Mouse (Mus musculus): ENCODE data around the gene Mrps5. TPM values are rescaled to one million over a fixed set of nuclear protein-coding genes. Genes with fewer than 3 reads are reported as not detected.
"Not testable (repeated sequence)": the region's sequence is repeated elsewhere in the genome, so short reads cannot be mapped to it uniquely, and the experiment has no call there.

The Mrps5 gene
- polyA plus RNA-seq, 1 experiment = 23.3 TPM

- no peak for DNase-seq (ENCODE audit: low read depth in 1 of 2, low spot score in 2 of 2)
- H3K4me3 ChIP-seq (ENCODE audit: extremely low read depth, insufficient read depth, insufficient read length) = no peak overlapping the region
- H3K36me3 ChIP-seq (ENCODE audit: control insufficient read depth, insufficient read depth, low read length) = peaks cover 3% of the 10 kb centered on the region; the same call in 1 of the 2 replicates
- H3K4me1 ChIP-seq (ENCODE audit: control insufficient read depth, insufficient read depth, insufficient read length) = peaks cover 3% of the 10 kb centered on the region; the same call in 1 of the 2 replicates
- no peak for TF ChIP-seq CTCF (IDR thresholded peaks at IDR 0.05; ENCODE audit: extremely low read depth, insufficient read depth, insufficient read length, insufficient replicate concordance)
- no peak for TF ChIP-seq POLR2A (IDR thresholded peaks at IDR 0.05; ENCODE audit: low read depth, low read length)
- WGBS = 90% methylated on average over 9 of the region's 9 CpGs
- H3K27ac ChIP-seq (ENCODE audit: insufficient read depth, low read length) = no peak overlapping the region
- H3K27me3 ChIP-seq (ENCODE audit: control insufficient read depth, insufficient read depth, low read length) = no peaks in the 10 kb centered on the region
These were observed 1.9 kb downstream of the Mrps5 start for GRCm38 (mm10) chr2:127588897-127589296.

GRCm38 (mm10) chr2:127590204-127590603 lies 3.2 kb downstream of the Mrps5 start:
- peak in 1 of 2 experiments; percentile 44 for DNase-seq (ENCODE audit: low read depth in 1 of 2, low spot score in 2 of 2)
- H3K4me3 ChIP-seq (ENCODE audit: extremely low read depth, insufficient read depth, insufficient read length) = peak overlapping the region; percentile 43; the same call in 1 of the 2 replicates

DNA sequence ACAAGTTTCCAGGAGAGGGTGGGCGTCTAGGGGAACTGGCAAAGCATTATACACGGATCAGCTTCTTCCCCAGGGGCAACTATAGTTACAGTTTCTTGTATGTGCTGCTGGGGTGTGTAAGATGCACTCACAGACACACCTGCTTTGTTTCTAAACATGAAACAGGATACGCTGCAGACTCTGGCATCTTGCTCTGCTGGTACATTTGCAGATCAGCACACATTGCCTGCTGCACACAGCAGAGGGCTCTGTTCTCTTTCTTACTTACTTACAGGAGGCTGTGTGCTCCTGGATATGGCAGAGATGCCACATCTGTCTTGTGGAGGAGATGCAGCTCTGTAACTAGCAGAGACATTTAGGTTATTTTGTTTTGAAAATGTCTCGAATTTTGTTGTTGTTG lies 3.8 kb downstream of the Mrps5 start:
- Histone ChIP-seq H3K27me3 (ENCODE audit: control insufficient read depth, insufficient read depth, low read length) (no peaks in the 10 kb centered on the region), H3K36me3 (ENCODE audit: control insufficient read depth, insufficient read depth, low read length) (peaks cover 10% of the 10 kb centered on the region), H3K4me3 (ENCODE audit: extremely low read depth, insufficient read depth, insufficient read length) (no peak overlapping the region), H3K4me1 (ENCODE audit: control insufficient read depth, insufficient read depth, insufficient read length) (peaks cover 3% of the 10 kb centered on the region; the same call in 1 of the 2 replicates), H3K27ac (ENCODE audit: insufficient read depth, low read length) (no peak overlapping the region)
- WGBS = 55% methylated on average over 4 of the region's 4 CpGs
- TF ChIP-seq CTCF (IDR thresholded peaks at IDR 0.05; ENCODE audit: extremely low read depth, insufficient read depth, insufficient read length, insufficient replicate concordance) (no peak), POLR2A (IDR thresholded peaks at IDR 0.05; ENCODE audit: low read depth, low read length) (no peak)
- DNase-seq (ENCODE audit: low read depth in 1 of 2, low spot score in 2 of 2) = no peak

More at GRCm38 (mm10) chr2:127590204-127590603, 3.2 kb downstream of the Mrps5 start:
- Histone ChIP-seq H3K4me1 (ENCODE audit: control insufficient read depth, insufficient read depth, insufficient read length) (peaks cover 3% of the 10 kb centered on the region; the same call in 1 of the 2 replicates), H3K27me3 (ENCODE audit: control insufficient read depth, insufficient read depth, low read length) (no peaks in the 10 kb centered on the region), H3K36me3 (ENCODE audit: control insufficient read depth, insufficient read depth, low read length) (peaks cover 5% of the 10 kb centered on the region), H3K27ac (ENCODE audit: insufficient read depth, low read length) (no peak overlapping the region)
- 74% methylated on average over 15 of the region's 15 CpGs for WGBS
- no peak for TF ChIP-seq CTCF (IDR thresholded peaks at IDR 0.05; ENCODE audit: extremely low read depth, insufficient read depth, insufficient read length, insufficient replicate concordance)
- no peak for TF ChIP-seq POLR2A (IDR thresholded peaks at IDR 0.05; ENCODE audit: low read depth, low read length)

- peaks cover 25% of the 10 kb centered on the region for H3K36me3 ChIP-seq (ENCODE audit: control insufficient read depth, insufficient read depth, low read length)
- not testable (repeated sequence) for H3K27ac ChIP-seq (ENCODE audit: insufficient read depth, low read length); H3K4me3 ChIP-seq (ENCODE audit: extremely low read depth, insufficient read depth, insufficient read length); DNase-seq (ENCODE audit: low read depth in 1 of 2, low spot score in 2 of 2); H3K4me1 ChIP-seq (ENCODE audit: control insufficient read depth, insufficient read depth, insufficient read length); H3K27me3 ChIP-seq (ENCODE audit: control insufficient read depth, insufficient read depth, low read length)
- 91% methylated on average over 6 of the region's 8 CpGs for WGBS
These were observed 16.4 kb downstream of the Mrps5 start for GRCm38 (mm10) chr2:127603383-127603782.

DNA sequence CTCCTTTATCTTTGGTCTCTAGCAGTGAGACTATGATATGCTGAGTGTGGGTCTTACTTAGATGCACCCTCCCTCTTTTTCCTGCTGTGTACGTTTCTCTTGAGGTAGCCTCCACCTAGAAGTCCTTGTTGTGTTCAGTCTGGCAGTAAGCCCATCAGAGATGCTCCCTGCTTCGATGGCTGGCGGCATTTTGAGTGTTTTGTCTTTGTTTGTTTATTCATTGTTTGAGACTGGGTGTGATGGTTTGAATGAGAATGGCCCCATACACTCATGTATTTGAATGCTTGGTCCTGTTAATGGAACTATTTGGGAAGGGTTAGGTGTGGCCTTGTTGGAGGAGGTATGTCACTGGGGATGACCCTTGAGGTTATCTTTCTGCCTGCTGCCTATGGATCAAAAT lies 18.2 kb downstream of the Mrps5 start:
- no peak overlapping the region for H3K4me3 ChIP-seq (ENCODE audit: extremely low read depth, insufficient read depth, insufficient read length)
- no peaks in the 10 kb centered on the region for H3K27me3 ChIP-seq (ENCODE audit: control insufficient read depth, insufficient read depth, low read length)
- no peak overlapping the region for H3K27ac ChIP-seq (ENCODE audit: insufficient read depth, low read length)
- no peak for DNase-seq (ENCODE audit: low read depth in 1 of 2, low spot score in 2 of 2)
- 93% methylated on average over 3 of the region's 3 CpGs for WGBS
- no peak for TF ChIP-seq CTCF (IDR thresholded peaks at IDR 0.05; ENCODE audit: extremely low read depth, insufficient read depth, insufficient read length, insufficient replicate concordance)
- H3K4me1 ChIP-seq (ENCODE audit: control insufficient read depth, insufficient read depth, insufficient read length) = no peaks in the 10 kb centered on the region
- H3K36me3 ChIP-seq (ENCODE audit: control insufficient read depth, insufficient read depth, low read length) = peaks cover 20% of the 10 kb centered on the region

- Histone ChIP-seq H3K27me3 (ENCODE audit: control insufficient read depth, insufficient read depth, low read length) (no peaks in the 10 kb centered on the region), H3K36me3 (ENCODE audit: control insufficient read depth, insufficient read depth, low read length) (peaks cover 4% of the 10 kb centered on the region), H3K4me1 (ENCODE audit: control insufficient read depth, insufficient read depth, insufficient read length) (no peaks in the 10 kb centered on the region), H3K27ac (ENCODE audit: insufficient read depth, low read length) (no peak overlapping the region), H3K4me3 (ENCODE audit: extremely low read depth, insufficient read depth, insufficient read length) (no peak overlapping the region)
- WGBS = 40% methylated on average over 3 of the region's 3 CpGs
- no peak for TF ChIP-seq POLR2A (IDR thresholded peaks at IDR 0.05; ENCODE audit: low read depth, low read length)
- TF ChIP-seq CTCF (IDR thresholded peaks at IDR 0.05; ENCODE audit: extremely low read depth, insufficient read depth, insufficient read length, insufficient replicate concordance) = no peak
- no peak for DNase-seq (ENCODE audit: low read depth in 1 of 2, low spot score in 2 of 2)
These were observed 21.2 kb downstream of the Mrps5 start for GRCm38 (mm10) chr2:127608234-127608633.

DNA sequence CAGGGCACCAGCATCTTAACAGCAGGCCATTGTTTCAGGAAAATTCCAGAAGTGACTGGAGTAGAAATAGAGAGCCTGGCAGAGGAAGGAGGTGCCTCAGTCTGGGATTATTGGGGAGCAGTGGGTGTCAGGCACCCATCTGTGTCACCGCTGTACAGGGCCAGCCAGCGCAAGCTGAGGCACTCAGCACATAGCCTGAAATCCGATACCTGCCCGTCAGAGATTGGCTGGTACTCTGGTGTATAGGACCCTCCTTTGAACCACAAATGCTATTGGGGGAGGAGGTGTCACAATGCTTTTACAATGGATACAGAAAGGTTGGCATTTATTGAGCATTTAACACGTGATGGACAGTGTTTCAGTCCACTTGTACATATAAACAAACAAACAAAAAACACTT lies 22.0 kb downstream of the Mrps5 start:
- H3K27ac ChIP-seq (ENCODE audit: insufficient read depth, low read length) = no peak overlapping the region

More for the DNA sequence above, 22.0 kb downstream of the Mrps5 start:
- no peaks in the 10 kb centered on the region for H3K27me3 ChIP-seq (ENCODE audit: control insufficient read depth, insufficient read depth, low read length)
- no peak for DNase-seq (ENCODE audit: low read depth in 1 of 2, low spot score in 2 of 2)
- no peak overlapping the region for H3K4me3 ChIP-seq (ENCODE audit: extremely low read depth, insufficient read depth, insufficient read length)
- H3K36me3 ChIP-seq (ENCODE audit: control insufficient read depth, insufficient read depth, low read length) = peaks cover 3% of the 10 kb centered on the region
- 62% methylated on average over 5 of the region's 5 CpGs for WGBS
- no peaks in the 10 kb centered on the region for H3K4me1 ChIP-seq (ENCODE audit: control insufficient read depth, insufficient read depth, insufficient read length)
- no peak for TF ChIP-seq POLR2A (IDR thresholded peaks at IDR 0.05; ENCODE audit: low read depth, low read length)

All from spleen, adult 2 months (tissue).